Mouse (Mus musculus): ENCODE data around the gene Gm20388.
A peak's percentile ranks its signal among the peaks of the same experiment; 100 is the strongest.

GRCm38 (mm10) chr8:122665221-122665620 lies 2754.6 kb downstream of the Gm20388 start:
- TF ChIP-seq EP300 (IDR thresholded peaks at IDR 0.05; ENCODE audit: low read depth) (peak; percentile 63; the same call in 1 of the 2 replicates), CTCF (IDR thresholded peaks at IDR 0.05; ENCODE audit: low read depth) (no peak)
